Mouse (Mus musculus) embryonic facial prominence, embryonic 12.5 days (tissue): ENCODE measurements around the gene Dlst. TPM values are rescaled to one million over a fixed set of nuclear protein-coding genes. Genes with fewer than 3 reads are reported as not detected.

Experiments used
- ATAC-seq: fragments of 200-750 bp; cut with Nextera tagmentation; 2 replicates; pipeline ENCODE4 v1.8.0; 2017; ENCODE audit not compliant: insufficient number of reproducible peaks, insufficient read depth, low FRiP score, low TSS enrichment
- H3K27ac ChIP-seq: fragments of 300-500 bp; sonication (generic); 2 replicates; pipeline ENCODE4 v1.5.1; 2016; ENCODE audit warnings: mild to moderate bottlenecking
- H3K27me3 ChIP-seq: fragments of 300-500 bp; sonication (generic); 2 replicates; pipeline ENCODE4 v1.6.1; 2016; ENCODE audit warnings: mild to moderate bottlenecking, moderate library complexity
- H3K36me3 ChIP-seq: fragments of 300-500 bp; sonication (generic); 2 replicates; pipeline ENCODE4 v1.6.1; 2016; ENCODE audit warnings: mild to moderate bottlenecking
- H3K4me1 ChIP-seq: fragments of 300-500 bp; sonication (generic); 2 replicates; pipeline ENCODE4 v1.6.1; 2016
- H3K4me2 ChIP-seq: fragments of 300-500 bp; sonication (generic); replicated peaks from 2 replicates; pipeline ENCODE4 v1.6.1; 2016; ENCODE audit warnings: mild to moderate bottlenecking, moderate library complexity
- H3K4me3 ChIP-seq: fragments of 300-500 bp; sonication (generic); 2 replicates; pipeline ENCODE4 v1.5.1; 2016; ENCODE audit warnings: mild to moderate bottlenecking
- H3K9ac ChIP-seq: fragments of 300-500 bp; sonication (generic); 2 replicates; pipeline ENCODE4 v1.6.1; 2016; ENCODE audit warnings: mild to moderate bottlenecking, moderate library complexity
- H3K9me3 ChIP-seq: fragments of 300-500 bp; sonication (generic); 2 replicates; pipeline ENCODE4 v1.6.1; 2016; ENCODE audit warnings: mild to moderate bottlenecking, moderate library complexity
- WGBS: fragments of 180-500 bp; shearing (Covaris S2); methylation state at CpG from one replicate; pipeline ENCODE4 v1.1.7; 2016; 5-methylcytosine and 5-hydroxymethylcytosine counted together
- polyA plus RNA-seq: library from polyadenylated mRNA; unstranded; fragments of >200 nt; fragmentation: Nextera tagmentation; extraction: Ambion mirVana; gene quantifications from 2 replicates; pipeline ENCODE4 v1.2.1, GENCODE M21; 2016

Gene Dlst
- polyA plus RNA-seq, 1 experiment from 2014 or later: 110 TPM

- Histone ChIP-seq H3K9ac (no peak overlapping the region), H3K27ac (no peak overlapping the region), H3K27me3 (no peaks in the 10 kb centered on the region), H3K36me3 (peaks cover 33% of the 10 kb centered on the region), H3K9me3 (no peaks in the 10 kb centered on the region), H3K4me3 (no peak overlapping the region), H3K4me2 (no peak overlapping the region), H3K4me1 (peaks cover 16% of the 10 kb centered on the region)
- ATAC-seq: no peak
- WGBS: 71% methylated on average over 7 of the region's 7 CpGs
Measured at GRCm38 (mm10) chr12:85115678-85116077, 5.0 kb downstream of the Dlst start.

- no peaks in the 10 kb centered on the region for H3K9me3 ChIP-seq
- no peaks in the 10 kb centered on the region for H3K27me3 ChIP-seq
- WGBS: 90% methylated on average over 9 of the region's 9 CpGs
- no peaks in the 10 kb centered on the region for H3K4me1 ChIP-seq
- no peak overlapping the region for H3K27ac ChIP-seq
- no peak overlapping the region for H3K9ac ChIP-seq
- peaks cover 76% of the 10 kb centered on the region for H3K36me3 ChIP-seq
- no peak for ATAC-seq
- no peak overlapping the region for H3K4me2 ChIP-seq
- H3K4me3 ChIP-seq: no peak overlapping the region
Measured at GRCm38 (mm10) chr12:85121806-85122459, 11.3 kb downstream of the Dlst start.

- WGBS: 96% methylated on average over 9 of the region's 9 CpGs
- Histone ChIP-seq H3K4me2 (no peak overlapping the region), H3K9me3 (no peaks in the 10 kb centered on the region), H3K4me1 (no peaks in the 10 kb centered on the region), H3K9ac (no peak overlapping the region), H3K4me3 (no peak overlapping the region), H3K27ac (no peak overlapping the region), H3K36me3 (peaks cover 83% of the 10 kb centered on the region), H3K27me3 (no peaks in the 10 kb centered on the region)
- ATAC-seq: no peak
Measured at GRCm38 (mm10) chr12:85123108-85123530, 12.5 kb downstream of the Dlst start.

GRCm38 (mm10) chr12:85123645-85124044, 13.0 kb downstream of the Dlst start:
- Histone ChIP-seq H3K9me3 (no peaks in the 10 kb centered on the region), H3K4me2 (no peak overlapping the region), H3K27me3 (no peaks in the 10 kb centered on the region), H3K4me3 (no peak overlapping the region), H3K4me1 (no peaks in the 10 kb centered on the region), H3K9ac (no peak overlapping the region), H3K36me3 (peaks cover 84% of the 10 kb centered on the region), H3K27ac (no peak overlapping the region)
- no peak for ATAC-seq
- WGBS: 96% methylated on average over 11 of the region's 11 CpGs

GRCm38 (mm10) chr12:85124751-85125150, 14.1 kb downstream of the Dlst start:
- H3K4me1 ChIP-seq: no peaks in the 10 kb centered on the region
- no peak overlapping the region for H3K9ac ChIP-seq
- no peaks in the 10 kb centered on the region for H3K27me3 ChIP-seq
- no peak overlapping the region for H3K4me3 ChIP-seq
- H3K27ac ChIP-seq: no peak overlapping the region
- H3K36me3 ChIP-seq: peaks cover 82% of the 10 kb centered on the region
- H3K9me3 ChIP-seq: no peaks in the 10 kb centered on the region
- H3K4me2 ChIP-seq: no peak overlapping the region
- no peak for ATAC-seq
- 97% methylated on average over 5 of the region's 5 CpGs for WGBS

- Histone ChIP-seq H3K4me3 (no peak overlapping the region), H3K9ac (no peak overlapping the region), H3K27me3 (no peaks in the 10 kb centered on the region), H3K4me1 (no peaks in the 10 kb centered on the region), H3K27ac (no peak overlapping the region), H3K36me3 (peaks cover 81% of the 10 kb centered on the region), H3K9me3 (no peaks in the 10 kb centered on the region), H3K4me2 (no peak overlapping the region)
- WGBS: 75% methylated on average over 8 of the region's 8 CpGs
- no peak for ATAC-seq
Measured at GRCm38 (mm10) chr12:85126986-85127603, 16.5 kb downstream of the Dlst start.

GRCm38 (mm10) chr12:85129426-85129978, 18.9 kb downstream of the Dlst start:
- H3K27me3 ChIP-seq: no peaks in the 10 kb centered on the region
- 96% methylated on average over 9 of the region's 9 CpGs for WGBS
- ATAC-seq: no peak

GRCm38 (mm10) chr12:85131361-85131760, 20.7 kb downstream of the Dlst start:
- no peak for ATAC-seq
- no peak overlapping the region for H3K4me3 ChIP-seq
- no peak overlapping the region for H3K27ac ChIP-seq
- no peaks in the 10 kb centered on the region for H3K27me3 ChIP-seq
- no peaks in the 10 kb centered on the region for H3K9me3 ChIP-seq
- no peak overlapping the region for H3K4me2 ChIP-seq
- peaks cover 85% of the 10 kb centered on the region for H3K36me3 ChIP-seq
- H3K9ac ChIP-seq: no peak overlapping the region
- WGBS: 91% methylated on average over 6 of the region's 6 CpGs
- H3K4me1 ChIP-seq: peaks cover 7% of the 10 kb centered on the region; the same call in 1 of the 2 replicates

More at GRCm38 (mm10) chr12:85129426-85129978, 18.9 kb downstream of the Dlst start:
- Histone ChIP-seq H3K9me3 (no peaks in the 10 kb centered on the region), H3K9ac (no peak overlapping the region), H3K27ac (no peak overlapping the region), H3K4me3 (no peak overlapping the region), H3K36me3 (peaks cover 80% of the 10 kb centered on the region), H3K4me2 (no peak overlapping the region), H3K4me1 (0 out of 2 replicates have a peak, but pooled peaks cover 3% of the 10 kb centered on the region)

GRCm38 (mm10) chr12:85134043-85134794, 23.6 kb downstream of the Dlst start:
- Histone ChIP-seq H3K27me3 (no peaks in the 10 kb centered on the region), H3K4me3 (no peak overlapping the region), H3K4me1 (peaks cover 8% of the 10 kb centered on the region; the same call in 1 of the 2 replicates), H3K36me3 (peaks cover 60% of the 10 kb centered on the region), H3K4me2 (no peak overlapping the region), H3K9ac (no peak overlapping the region), H3K27ac (no peak overlapping the region), H3K9me3 (no peaks in the 10 kb centered on the region)
- no peak for ATAC-seq
- WGBS: 89% methylated on average over 8 of the region's 8 CpGs

- Histone ChIP-seq H3K36me3 (peaks cover 44% of the 10 kb centered on the region), H3K9ac (no peak overlapping the region), H3K4me3 (no peak overlapping the region), H3K4me2 (no peak overlapping the region), H3K4me1 (peaks cover 8% of the 10 kb centered on the region; the same call in 1 of the 2 replicates), H3K9me3 (no peaks in the 10 kb centered on the region), H3K27me3 (no peaks in the 10 kb centered on the region), H3K27ac (no peak overlapping the region)
- ATAC-seq: 0 out of 2 replicates have a peak, but pooled peaks have one; percentile 10
- WGBS: 80% methylated on average over 19 of the region's 19 CpGs
Measured at GRCm38 (mm10) chr12:85135513-85136470, 25.2 kb downstream of the Dlst start.

GRCm38 (mm10) chr12:85136627-85137026, 26.0 kb downstream of the Dlst start:
- 80% methylated on average over 4 of the region's 4 CpGs for WGBS
- no peak for ATAC-seq
- no peaks in the 10 kb centered on the region for H3K27me3 ChIP-seq
- peaks cover 8% of the 10 kb centered on the region; the same call in 1 of the 2 replicates for H3K4me1 ChIP-seq
- peaks cover 37% of the 10 kb centered on the region for H3K36me3 ChIP-seq
- no peak overlapping the region for H3K27ac ChIP-seq
- no peaks in the 10 kb centered on the region for H3K9me3 ChIP-seq
- H3K4me3 ChIP-seq: no peak overlapping the region
- H3K9ac ChIP-seq: no peak overlapping the region
- H3K4me2 ChIP-seq: no peak overlapping the region
